Mouse (Mus musculus) kidney, adult 2 months (tissue): ENCODE measurements around the gene Olfr959. TPM values are rescaled to one million over a fixed set of nuclear protein-coding genes. Genes with fewer than 3 reads are reported as not detected.

Source experiments
- DNase-seq: peaks from one replicate; pipeline ENCODE4 v3.0.0; 2021
- H3K27ac ChIP-seq: fragments of 200-500 bp; 2 replicates; pipeline ENCODE4 v1.5.1; 2012; ENCODE audit warnings: low read depth, low read length, control low read depth, inconsistent platforms; ENCODE audit not compliant: insufficient read depth
- H3K27me3 ChIP-seq: fragments of 200-500 bp; replicated peaks from 2 replicates; pipeline ENCODE4 v1.6.1; 2012; ENCODE audit warnings: mild to moderate bottlenecking, moderate library complexity, low read length, inconsistent platforms; ENCODE audit not compliant: control insufficient read depth, insufficient read depth
- H3K36me3 ChIP-seq: fragments of 200-500 bp; 2 replicates; pipeline ENCODE4 v1.6.1; 2012; ENCODE audit warnings: mild to moderate bottlenecking, moderate library complexity, low read length, inconsistent platforms; ENCODE audit not compliant: control insufficient read depth, insufficient read depth
- H3K4me1 ChIP-seq: fragments of 200-500 bp; 2 replicates; pipeline ENCODE4 v1.6.1; 2011; ENCODE audit warnings: low read length; ENCODE audit not compliant: control insufficient read depth, insufficient read depth
- H3K4me3 ChIP-seq: fragments of 200-500 bp; 2 replicates; pipeline ENCODE4 v1.5.1; 2011; ENCODE audit warnings: mild to moderate bottlenecking, low read depth, low read length, control low read depth; ENCODE audit not compliant: insufficient read depth
- CTCF ChIP-seq: fragments of 200-500 bp; conservative IDR thresholded peaks from 2 replicates; pipeline ENCODE4 v1.5.1; 2011; ENCODE audit warnings: low read depth, mild to moderate bottlenecking, control low read depth, low read length, moderate library complexity, mixed read lengths; ENCODE audit not compliant: insufficient read depth, insufficient read length
- POLR2A ChIP-seq: fragments of 200-500 bp; IDR thresholded peaks from one replicate; pipeline ENCODE4 v1.6.1; 2011; ENCODE audit warnings: low read depth, low read length, control low read depth
- WGBS: fragments of 180-500 bp; shearing (Covaris S2); methylation state at CpG from one replicate; pipeline ENCODE4 v1.1.7; 2018; 5-methylcytosine and 5-hydroxymethylcytosine counted together
- polyA plus RNA-seq: library from polyadenylated mRNA; depleted of rRNA; stranded (reverse); fragments of >200 nt; gene quantifications from 2 replicates; pipeline ENCODE4 v1.2.3, GENCODE M21; 2012; rRNA removed

Olfr959 gene
- polyA plus RNA-seq, 1 experiment, result not detected

DNA sequence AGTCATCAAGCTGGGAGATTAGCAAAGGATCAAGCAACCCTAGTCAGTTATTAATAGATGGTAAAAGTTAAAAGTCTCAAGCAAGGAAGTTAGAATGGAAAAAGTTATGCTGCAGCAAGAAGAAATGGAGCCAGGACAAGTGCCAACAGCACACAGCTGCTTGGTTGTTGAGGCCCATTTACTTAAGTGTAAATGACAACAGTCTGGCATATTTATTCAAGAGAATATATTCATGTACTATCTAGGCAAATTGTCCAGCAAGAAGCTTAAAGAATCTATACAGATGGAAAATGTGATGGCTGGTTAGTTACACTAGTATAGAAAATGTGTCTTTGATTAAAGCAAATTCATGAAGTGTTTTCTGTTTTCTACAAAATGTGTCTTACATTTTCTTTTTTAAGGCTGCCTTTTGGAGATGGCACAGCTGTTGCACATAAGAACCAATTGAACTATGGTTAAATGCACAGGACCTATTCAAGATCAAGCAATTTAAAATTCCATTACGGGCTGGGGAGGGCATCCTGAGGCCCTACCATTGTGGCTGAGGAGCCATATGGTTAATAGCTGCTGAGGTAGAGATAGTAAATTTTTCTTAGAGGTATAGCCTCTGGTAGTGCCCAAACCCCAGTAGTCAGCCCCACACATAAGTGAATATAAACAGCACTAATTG lies 51.6 kb downstream of the Olfr959 start:
- no peak overlapping the region for H3K27ac ChIP-seq
- H3K27me3 ChIP-seq, result no peaks in the 10 kb centered on the region
- H3K4me3 ChIP-seq, result no peak overlapping the region
- no peak for DNase-seq
- H3K4me1 ChIP-seq, result no peaks in the 10 kb centered on the region
- no peaks in the 10 kb centered on the region for H3K36me3 ChIP-seq
- TF ChIP-seq POLR2A (no peak), CTCF (no peak)
- WGBS, result 70% methylated on average over 1 of the region's 1 CpGs

Other genes starting within 250 kb of the Olfr959 start
- gene Olfr948, start 249.5 kb downstream of the Olfr959 start, polyA plus RNA-seq, result not detected in 2 replicates
- gene Olfr951, start 188.2 kb downstream of the Olfr959 start, polyA plus RNA-seq, result not detected in 2 replicates
- gene Olfr952, start 148.4 kb downstream of the Olfr959 start, polyA plus RNA-seq, result not detected in 2 replicates
- not detected in 2 replicates for gene Olfr954, start 118.9 kb downstream of the Olfr959 start, polyA plus RNA-seq
- gene Olfr955, start 103.6 kb downstream of the Olfr959 start, polyA plus RNA-seq, result not detected in 2 replicates
- gene Olfr44, start 81.6 kb downstream of the Olfr959 start, polyA plus RNA-seq, result not detected in 2 replicates
- not detected in 2 replicates for gene Olfr957, start 59.8 kb downstream of the Olfr959 start, polyA plus RNA-seq
- gene Olfr958, start 21.5 kb downstream of the Olfr959 start, polyA plus RNA-seq, result not detected in 2 replicates
- 0.27 and 0.31 TPM in 2 replicates for gene AW551984, start 28.8 kb upstream of the Olfr959 start, polyA plus RNA-seq
- gene Olfr148, start 35.1 kb upstream of the Olfr959 start, polyA plus RNA-seq, result not detected in 2 replicates
- gene Olfr960, start 45.8 kb upstream of the Olfr959 start, polyA plus RNA-seq, result not detected in 2 replicates
- gene Olfr961, start 69.5 kb upstream of the Olfr959 start, polyA plus RNA-seq, result not detected in 2 replicates
- not detected in 2 replicates for gene Olfr963, start 91.6 kb upstream of the Olfr959 start, polyA plus RNA-seq
- gene Olfr149, start 131.5 kb upstream of the Olfr959 start, polyA plus RNA-seq, result not detected in 2 replicates
- not detected in 2 replicates for gene Olfr965, start 135.8 kb upstream of the Olfr959 start, polyA plus RNA-seq
- gene Olfr150, start 155.4 kb upstream of the Olfr959 start, polyA plus RNA-seq, result not detected in 2 replicates
- not detected in 2 replicates for gene Olfr967, start 170.7 kb upstream of the Olfr959 start, polyA plus RNA-seq
- not detected in 2 replicates for gene Olfr968, start 207.7 kb upstream of the Olfr959 start, polyA plus RNA-seq
- not detected in 2 replicates for gene Olfr969, start 215.4 kb upstream of the Olfr959 start, polyA plus RNA-seq
- gene Olfr970, start 233.3 kb upstream of the Olfr959 start, polyA plus RNA-seq, result not detected in 2 replicates